Mouse (Mus musculus): Measurements from ENCODE around the gene Poc1a.
A peak's percentile ranks its signal among the peaks of the same experiment; 100 is the strongest.

DNA sequence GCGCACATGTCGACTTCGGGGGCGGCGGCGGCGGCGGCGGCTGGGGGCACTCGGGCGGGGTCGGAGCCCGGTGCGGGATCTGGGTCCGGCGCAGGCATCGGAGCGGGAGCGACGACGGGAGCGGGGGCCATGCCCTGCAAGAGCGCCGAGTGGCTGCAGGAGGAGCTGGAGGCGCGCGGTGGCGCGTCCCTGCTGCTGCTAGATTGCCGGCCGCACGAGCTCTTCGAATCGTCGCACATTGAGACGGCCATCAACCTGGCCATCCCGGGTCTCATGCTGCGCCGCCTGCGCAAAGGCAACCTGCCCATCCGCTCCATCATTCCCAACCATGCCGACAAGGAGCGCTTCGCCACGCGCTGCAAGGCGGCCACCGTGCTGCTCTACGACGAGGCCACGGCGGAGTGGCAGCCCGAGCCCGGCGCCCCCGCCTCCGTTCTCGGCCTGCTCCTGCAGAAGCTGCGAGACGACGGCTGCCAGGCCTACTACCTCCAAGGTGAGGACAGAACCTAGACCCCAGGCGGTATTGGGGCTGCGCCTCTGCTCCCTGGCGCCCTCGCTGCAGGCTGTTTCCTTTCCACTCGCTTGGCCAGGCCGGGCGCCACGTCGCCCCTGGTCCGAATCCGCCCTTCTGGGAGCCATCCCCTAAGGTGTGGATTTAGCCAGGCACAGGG lies 88.1 kb downstream of the Poc1a start:
- no peak for TF ChIP-seq USF1 (IDR thresholded peaks at IDR 0.05; ENCODE audit: low read depth)
- TF ChIP-seq CTCF (IDR thresholded peaks at IDR 0.05; ENCODE audit: control insufficient read depth, insufficient read depth, insufficient read length) = peak; percentile 53
